Mouse (Mus musculus): ENCODE data around the gene Ednra.

DNA sequence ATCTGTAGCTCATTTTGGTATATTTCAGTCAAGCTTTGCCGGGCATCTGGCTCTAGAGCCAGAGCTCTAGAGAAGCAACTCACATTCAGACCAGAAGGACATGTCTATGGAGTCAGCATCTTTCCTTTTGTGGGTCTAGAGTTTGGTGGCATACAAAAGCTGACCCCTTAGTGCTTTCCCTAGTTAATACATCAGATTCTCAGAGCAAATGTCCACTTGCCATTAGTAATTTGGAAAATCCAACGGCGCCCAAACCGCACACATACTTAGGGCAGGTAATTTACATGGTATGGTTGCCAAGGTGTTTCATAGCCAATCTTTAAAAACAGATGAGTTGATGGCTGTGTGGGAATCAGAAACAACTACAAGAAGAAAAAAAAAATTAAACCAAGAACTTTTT lies 1.2 kb downstream of the Ednra start:
- TF ChIP-seq CTCF (conservative IDR thresholded peaks at IDR 0.05; ENCODE audit: insufficient read depth, insufficient read length, low read depth, low read length) (no peak), POLR2A (IDR thresholded peaks at IDR 0.05; ENCODE audit: low read depth, low read length) (no peak)

Measured in kidney, adult 2 months (tissue).